Mouse (Mus musculus): ENCODE measurements around the gene Zmym4.

Zmym4 gene

DNA sequence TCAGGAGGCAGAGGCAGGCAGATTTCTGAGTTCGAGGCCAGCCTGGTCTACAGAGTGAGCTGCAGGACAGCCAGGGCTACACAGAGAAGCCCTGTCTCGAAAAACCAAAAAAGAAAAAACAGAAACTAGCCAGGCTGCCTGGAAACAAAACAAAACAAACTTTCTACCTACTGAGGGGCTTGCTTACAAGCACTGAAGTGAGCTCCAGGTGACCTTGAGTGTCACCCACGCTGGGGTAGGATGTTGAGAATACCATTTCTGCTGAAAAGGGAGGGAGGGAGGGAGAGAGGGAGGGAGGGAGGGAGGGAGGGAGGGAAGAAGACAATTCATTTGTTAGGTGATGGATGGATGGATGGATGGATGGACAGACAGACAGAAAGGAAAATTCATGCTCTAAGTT, 24.5 kb downstream of the Zmym4 start:
- in situ Hi-C loops (cut with MboI, MseI): loop anchor here in 1 of 2 experiments (25.0 kb wide), 1 partner anchor 919 kb away; no protein-coding TSS in a partner anchor

DNA sequence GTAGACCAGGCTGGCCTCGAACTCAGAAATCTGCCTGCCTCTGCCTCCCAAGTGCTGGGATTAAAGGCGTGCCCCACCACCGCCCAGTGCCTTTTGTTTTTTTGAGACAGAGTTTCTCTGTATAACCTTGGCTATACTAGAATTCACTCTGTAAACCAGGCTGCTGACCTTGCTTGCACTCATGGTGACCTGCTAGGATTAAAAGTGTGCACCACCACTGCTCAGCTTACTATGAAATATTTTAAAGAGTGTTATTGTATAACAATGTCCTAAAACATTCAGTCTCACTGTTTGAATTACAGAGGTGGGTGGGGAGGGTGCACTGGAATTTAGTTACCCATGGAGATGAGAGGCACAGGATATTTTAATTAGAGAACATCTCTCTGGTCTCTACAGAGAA, 25.1 kb downstream of the Zmym4 start:
- in situ Hi-C loops (cut with MboI, MseI): loop anchor here in 1 of 2 experiments (25.0 kb wide), 1 partner anchor 919 kb away; no protein-coding TSS in a partner anchor

DNA sequence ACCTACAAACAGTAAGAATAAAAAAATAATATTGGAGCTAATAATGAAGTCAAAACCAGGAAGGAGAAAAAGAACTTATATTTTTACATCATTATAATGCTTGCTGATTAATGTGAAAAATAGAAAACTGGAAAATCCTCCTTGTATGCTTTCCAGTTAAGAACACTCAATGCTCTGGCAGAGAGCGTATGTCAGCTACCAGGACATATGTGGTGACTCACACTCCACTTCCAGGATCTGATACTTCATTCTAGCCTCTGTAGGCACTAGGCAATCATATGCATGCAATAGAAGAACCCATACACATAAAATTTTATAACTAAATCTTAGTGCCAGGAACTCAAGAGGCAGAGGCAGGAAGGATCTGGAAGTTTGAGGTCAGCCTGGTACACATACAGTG, 40.2 kb downstream of the Zmym4 start:
- in situ Hi-C loops (cut with MboI, MseI): loop anchor here in 1 of 2 experiments (25.0 kb wide), 1 partner anchor 935 kb away; no protein-coding TSS in a partner anchor

DNA sequence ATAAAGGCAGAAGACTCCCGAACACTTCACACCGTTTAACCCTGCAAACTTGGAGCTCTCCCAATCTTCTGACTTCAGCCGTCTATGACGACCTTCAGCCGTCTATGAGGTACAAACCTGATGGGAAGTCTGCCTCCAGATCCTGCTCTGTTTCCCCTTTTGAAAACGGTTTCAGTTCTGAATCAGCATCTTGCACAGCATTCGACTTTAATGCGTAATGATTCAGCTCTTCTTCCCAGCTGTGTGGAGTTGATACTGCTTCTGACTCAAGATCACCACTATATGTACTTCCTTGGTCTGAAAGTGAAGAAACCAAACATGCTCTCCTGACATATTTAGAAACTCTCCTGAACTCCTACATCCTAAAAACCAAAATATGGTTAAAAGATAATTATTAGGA, 78.1 kb downstream of the Zmym4 start:
- in situ Hi-C loops (cut with MboI, MseI): no loop called here

DNA sequence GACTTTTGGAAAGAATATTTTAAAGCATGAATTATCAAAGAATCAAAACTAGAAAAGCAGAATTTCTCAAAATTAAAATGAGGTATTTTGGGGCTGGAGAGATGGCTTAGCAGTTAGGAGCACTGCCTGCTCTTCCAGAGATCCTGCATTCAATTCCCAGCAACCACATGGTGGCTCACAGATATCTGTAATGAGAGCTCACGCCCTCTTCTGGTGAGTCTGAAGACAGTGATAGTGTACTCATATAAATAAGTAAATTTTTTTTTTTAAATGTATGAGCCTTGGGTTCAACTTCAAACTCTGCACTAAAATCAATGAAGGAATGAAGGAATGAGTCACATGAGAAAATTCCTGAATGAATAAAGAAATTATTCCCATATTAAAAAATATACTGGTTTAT, 82.0 kb downstream of the Zmym4 start:
- in situ Hi-C loops (cut with MboI, MseI): no loop called here

DNA sequence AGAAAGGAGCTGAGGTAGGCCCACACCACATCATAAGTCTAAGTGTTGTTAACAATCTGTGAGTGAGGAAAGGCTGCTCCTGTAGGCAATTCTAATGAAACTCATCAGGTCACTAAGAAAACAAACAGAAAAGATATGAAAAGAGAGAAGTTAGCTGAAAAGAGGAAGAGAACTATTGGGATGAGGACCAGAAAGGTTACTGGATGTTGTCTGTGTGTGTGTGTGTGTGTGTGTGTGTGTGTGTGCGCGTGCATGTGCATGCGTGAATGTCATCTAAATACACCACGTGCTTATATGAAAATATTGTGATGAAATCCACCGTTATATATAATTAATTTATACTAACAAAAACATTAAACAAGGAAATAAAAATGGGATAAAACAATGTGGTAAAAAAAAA, 84.3 kb downstream of the Zmym4 start:
- in situ Hi-C loops (cut with MboI, MseI): no loop called here

DNA sequence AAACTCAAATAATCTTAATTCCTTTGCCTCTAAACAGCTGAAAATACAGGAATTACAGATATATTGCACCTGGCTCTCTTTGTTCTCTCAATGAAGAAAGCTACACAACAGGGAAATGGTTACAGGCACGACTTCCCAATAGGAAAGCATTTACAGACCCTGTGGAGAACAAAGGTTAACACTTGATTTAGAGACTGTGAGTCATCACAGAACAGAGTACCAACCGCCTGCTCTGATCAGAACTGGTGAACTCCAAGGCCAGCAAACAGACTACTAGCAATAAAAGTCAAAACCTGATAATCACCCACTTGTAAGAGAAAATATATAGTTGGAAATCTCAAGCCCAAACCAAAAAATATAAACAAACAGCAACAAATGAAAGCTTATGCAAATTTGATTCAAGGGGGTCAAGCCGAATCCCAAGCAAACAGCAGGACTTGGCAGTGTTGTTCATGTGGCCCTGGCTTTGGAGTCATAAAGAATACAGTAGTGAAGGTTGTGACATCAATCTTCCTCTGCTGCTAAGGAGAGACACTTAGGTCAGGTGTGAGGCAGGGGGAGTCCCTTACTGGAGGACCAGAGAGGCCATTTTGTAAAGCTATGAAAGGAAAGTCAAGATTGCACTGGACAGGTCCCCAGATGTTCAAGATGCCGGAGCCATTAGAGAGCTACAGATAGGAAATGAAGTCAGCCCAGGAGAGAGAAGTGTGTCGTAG, 88.2 kb downstream of the Zmym4 start:
- in situ Hi-C loops (cut with MboI, MseI): no loop called here

DNA sequence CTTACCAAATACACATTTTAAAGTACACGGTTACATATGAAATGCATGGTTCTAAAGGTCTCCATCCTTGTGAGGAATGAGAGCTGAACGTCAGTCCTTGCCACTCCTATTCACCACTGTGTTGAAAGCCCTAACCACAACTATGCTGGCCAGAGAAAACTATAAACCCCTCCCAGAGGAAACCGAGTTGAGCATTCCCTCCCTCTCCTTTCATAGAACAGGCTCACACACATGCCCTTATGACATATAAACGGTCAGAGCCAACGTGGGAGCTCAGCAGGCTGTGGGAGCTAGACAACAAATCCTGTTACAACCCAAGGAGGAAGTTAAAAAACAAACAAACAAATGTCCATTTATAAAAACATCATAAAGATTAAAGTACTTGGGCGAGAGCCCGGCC, 95.2 kb downstream of the Zmym4 start:
- in situ Hi-C loops (cut with MboI, MseI): no loop called here

DNA sequence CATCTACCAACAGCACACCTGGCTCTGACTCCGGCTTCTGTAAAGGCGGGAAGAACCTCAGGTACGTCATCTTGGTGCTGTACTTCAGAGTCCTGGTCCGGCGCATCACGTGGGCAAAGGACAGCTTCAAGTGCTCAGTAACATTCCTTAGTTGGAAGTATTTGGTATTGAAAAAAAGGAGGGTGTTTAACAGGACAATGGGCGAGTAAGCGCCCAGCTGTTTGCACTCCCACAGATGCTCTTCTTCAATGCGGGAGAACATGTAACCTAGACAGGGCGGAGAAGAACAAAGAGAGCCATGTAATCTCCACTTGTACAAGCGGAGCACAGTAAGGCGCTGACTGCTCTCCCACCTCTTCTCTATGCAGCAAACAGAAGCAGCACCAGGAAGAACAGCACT, 99.2 kb downstream of the Zmym4 start:
- in situ Hi-C loops (cut with MboI, MseI): no loop called here

DNA sequence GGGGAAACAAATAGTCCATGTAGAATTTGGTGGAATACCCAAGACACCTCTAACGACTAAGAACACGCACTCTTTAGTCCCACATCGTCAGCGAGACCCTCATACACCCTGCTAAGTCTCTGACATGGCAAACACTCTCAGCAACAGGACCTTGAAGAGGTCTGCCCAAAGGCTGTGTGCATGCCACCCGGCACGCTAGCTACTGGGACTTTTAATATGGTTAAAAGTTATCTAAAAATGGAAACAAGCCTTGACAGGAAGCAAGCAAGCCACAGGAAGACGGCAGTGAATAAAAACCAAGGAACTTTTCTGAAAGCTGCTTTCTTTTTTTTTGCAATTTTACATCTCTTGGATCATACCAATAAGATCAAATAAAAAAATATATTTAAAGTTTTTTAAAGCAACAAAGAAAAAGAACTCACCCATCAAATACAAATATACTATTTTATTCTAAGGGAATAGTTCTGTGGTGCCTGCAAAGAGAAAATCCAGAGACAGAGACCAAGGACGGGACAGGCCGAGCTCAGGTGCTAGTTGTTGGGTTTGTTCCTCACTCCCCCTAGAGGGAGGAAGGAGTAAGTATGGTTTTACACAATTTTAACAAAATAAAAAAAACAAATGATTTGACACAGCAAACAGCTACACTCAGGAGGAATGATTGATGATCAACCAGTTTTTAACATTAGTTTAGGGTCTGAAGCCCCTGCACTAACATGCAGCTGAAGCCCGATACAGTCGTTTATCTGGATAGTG, 106.2 kb downstream of the Zmym4 start:
- in situ Hi-C loops (cut with MboI, MseI): no loop called here

DNA sequence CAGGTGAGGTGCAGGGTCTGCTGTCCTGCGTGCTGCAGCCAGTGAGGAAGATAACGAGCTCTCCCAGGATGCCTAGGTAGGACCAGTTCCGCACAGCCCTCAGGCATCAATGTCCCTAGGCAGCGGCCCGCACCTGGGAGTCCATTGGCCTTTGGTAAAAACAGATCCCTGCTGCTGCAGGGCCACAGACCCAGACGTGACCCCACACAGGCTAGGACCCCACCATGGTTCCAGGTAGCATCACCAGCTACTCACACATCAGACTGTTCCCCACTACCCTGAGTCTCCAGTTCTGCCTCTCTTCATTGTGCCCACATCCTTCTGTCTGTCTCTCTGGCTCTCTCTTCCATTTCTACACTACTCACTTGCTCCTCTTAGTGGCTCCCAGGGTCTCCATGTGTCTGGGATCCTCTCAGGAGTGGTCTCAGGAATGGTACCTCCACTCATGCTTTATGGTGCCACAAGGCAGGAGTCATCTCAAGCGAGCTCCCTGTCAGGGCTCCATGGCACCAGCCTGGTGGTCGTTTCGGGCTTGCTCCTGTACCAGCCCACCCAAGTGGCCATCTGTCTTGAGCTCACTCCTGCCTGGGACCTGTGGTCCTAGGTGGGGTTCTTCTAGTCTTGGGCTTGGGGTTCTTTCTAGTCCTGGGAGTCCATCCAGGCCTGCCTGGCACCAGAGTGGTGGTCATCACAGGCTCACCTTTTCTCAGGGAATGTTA, 107.5 kb downstream of the Zmym4 start:
- in situ Hi-C loops (cut with MboI, MseI): no loop called here

DNA sequence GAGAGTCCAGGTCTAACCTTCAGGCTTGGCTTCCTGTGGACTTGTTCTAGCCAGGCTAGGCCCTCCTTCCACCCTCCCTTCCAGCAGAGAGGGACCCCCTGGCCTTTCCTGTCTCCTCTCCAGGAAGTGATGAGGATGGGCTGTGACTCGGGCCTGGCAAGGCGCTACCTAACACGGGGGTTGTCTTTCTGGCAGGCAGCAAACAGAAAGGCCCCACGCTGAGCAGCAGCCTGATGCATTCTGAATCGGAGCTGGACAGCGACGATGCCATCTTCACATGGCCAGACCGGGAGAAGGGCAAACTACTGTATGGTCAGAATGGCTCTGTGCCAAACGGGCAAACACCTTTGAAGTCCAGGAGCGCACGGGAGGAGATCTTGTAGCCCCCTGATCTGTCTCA, 115.0 kb downstream of the Zmym4 start:
- in situ Hi-C loops (cut with MboI, MseI): loop anchor here in 1 of 2 experiments (10.0 kb wide), 1 partner anchor 248 kb away; the partner anchor contains the start of gene 5730409E04Rik

DNA sequence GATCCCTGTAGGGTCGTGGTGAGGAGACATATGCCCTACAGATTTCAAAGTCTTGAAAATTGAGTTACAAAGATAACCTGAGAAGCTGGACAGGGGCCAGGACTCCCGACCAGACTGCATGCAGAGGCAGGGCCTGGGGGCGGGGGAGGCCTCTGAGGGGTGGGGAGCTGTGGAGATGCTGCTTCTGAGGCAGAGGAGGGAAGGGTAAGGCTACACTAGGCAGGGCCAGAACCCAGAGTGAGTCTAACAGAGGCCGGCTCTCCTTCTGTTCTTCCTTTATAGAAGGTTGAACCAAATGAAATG, 117.2 kb downstream of the Zmym4 start:
- in situ Hi-C loops (cut with MboI, MseI): loop anchor here in 1 of 2 experiments (10.0 kb wide), 1 partner anchor 246 kb away; the partner anchor contains the start of gene 5730409E04Rik

DNA sequence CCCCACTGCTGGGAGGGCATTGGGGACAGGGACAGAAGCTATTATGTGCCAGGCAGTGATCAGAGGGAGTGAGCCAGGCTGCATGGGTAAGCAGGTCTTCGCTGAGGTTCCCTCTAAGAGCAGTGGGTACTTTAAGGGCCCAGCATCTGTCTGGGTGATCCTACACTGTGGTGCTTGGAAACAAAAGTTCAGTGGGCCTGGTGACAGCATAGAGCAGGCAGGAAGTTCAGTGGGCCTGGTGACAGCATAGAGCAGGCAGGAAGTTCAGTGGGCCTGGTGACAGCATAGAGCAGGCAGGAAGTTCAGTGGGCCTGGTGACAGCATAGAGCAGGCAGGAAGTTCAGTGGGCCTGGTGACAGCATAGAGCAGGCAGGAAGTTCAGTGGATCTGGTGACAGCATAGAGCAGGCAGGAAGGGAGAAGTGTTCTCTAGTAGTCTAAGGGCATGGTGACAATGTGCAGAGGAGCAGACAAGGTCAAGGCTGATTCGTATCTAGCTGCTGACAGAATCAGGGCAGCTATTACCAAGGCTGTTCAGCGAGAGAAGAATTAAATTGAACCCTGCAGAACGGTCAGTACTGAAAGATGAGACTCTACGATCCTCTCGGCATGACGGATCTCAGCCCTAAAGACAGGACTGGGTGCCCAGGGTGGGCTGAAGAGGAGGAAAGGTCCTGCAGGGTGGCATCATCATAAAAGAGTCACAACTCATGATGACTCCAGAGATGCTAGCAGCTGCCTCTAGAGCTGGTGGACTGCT, 117.7 kb downstream of the Zmym4 start:
- in situ Hi-C loops (cut with MboI, MseI): loop anchor here in 1 of 2 experiments (10.0 kb wide), 1 partner anchor 245 kb away; the partner anchor contains the start of gene 5730409E04Rik

DNA sequence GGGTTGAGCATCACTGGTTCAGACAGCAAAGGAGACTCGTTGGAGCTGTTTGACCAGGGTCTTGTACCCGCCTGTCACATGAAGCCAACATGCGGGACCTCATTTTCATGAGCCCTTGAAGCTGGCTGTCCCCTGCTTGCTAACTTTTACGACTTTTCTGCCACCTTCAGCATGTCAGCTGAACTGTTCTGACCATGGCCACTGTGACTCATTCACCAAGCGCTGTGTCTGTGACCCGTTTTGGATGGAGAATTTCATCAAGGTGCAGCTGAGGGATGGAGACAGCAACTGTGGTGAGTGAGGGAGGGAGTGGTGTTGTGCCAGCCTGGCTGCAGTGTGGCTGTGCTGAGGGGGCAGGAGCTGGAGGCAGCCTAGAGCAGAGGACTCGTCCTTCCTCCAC, 121.0 kb downstream of the Zmym4 start:
- in situ Hi-C loops (cut with MboI, MseI): no loop called here

DNA sequence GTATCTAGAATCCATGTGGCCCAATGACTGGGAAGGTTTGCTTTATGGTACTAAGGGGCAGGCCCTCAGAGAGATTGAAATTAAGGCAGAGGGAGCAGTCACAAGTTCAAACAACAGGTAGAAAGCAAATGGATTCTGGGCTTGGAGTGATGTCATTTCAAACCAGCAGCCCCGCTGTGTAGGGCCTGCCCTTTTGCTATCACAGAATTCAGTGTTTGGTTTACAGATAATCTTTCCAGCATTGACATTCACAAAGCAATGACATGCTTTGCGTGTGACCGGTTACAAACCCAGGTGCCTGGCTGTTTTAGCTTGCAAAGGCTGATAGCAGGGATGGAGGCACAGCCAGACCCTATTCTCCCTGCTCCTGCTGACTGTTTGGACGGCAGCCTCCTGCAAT, 122.3 kb downstream of the Zmym4 start:
- in situ Hi-C loops (cut with MboI, MseI): no loop called here

DNA sequence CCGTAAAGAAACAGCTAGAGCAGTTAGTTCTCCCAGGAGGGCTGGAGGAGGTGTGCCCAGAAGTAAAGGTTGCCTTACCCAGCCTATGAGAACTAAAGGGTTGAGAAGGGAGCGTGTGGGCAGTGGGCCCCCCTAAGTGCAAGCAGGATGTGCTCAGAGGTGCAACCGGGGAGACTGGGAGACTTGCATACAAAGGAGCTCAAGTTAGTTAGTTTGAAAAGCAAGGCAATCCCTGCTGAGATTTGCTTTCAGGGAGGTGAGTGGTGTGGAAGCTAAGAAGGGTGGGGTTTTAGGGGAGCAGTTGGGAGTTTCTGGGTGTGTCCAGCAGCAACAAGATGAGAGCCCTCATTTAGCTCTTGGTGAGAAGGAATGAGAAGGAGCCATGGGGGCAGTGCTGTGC, 125.0 kb downstream of the Zmym4 start:
- in situ Hi-C loops (cut with MboI, MseI): no loop called here

DNA sequence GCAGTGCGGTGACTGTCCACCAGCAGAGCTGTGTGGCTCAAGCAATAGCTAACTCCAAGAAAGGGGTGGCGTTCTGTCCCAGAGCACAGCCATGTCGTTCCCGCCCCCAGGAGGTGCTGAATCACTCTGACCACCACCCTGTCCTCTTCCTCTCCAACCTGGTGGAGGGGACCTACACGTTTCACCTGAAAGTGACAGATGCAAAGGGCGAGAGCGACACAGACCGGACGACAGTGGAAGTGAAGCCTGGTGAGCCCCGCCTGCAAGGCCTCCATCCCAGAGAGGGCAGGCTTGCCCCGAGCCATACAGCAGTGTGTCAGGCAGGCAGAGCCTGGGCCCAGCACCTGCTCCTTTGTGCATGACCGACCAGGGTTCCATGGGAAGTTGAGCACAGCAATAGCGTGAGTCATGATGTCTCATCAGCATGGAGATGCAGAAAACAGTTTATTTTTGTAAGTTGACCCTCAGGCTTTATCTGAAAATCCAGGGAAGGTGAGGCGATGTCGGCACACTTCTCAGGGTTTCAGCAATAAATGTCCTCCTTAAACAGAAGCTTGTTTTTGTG, 126.9 kb downstream of the Zmym4 start:
- in situ Hi-C loops (cut with MboI, MseI): no loop called here

DNA sequence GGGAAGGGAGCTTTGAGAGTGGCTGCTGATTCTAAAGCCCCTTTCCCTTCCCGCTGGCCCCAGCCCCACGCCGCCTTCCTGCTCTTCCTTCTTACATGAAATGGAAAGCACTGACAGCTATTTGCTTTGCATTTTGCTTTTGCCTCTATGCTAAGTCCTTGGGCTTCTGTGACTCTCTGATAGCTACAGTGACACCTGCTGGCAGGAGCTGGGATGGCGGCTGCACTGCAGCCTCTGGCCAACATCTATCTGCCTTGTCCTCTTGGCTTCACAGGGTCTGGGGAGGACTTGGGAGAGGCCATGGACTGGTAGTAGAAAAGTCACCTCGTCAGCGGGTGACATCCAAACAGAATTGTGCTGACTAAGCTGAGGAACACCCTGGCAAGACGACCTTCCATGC, 128.1 kb downstream of the Zmym4 start:
- in situ Hi-C loops (cut with MboI, MseI): no loop called here

DNA sequence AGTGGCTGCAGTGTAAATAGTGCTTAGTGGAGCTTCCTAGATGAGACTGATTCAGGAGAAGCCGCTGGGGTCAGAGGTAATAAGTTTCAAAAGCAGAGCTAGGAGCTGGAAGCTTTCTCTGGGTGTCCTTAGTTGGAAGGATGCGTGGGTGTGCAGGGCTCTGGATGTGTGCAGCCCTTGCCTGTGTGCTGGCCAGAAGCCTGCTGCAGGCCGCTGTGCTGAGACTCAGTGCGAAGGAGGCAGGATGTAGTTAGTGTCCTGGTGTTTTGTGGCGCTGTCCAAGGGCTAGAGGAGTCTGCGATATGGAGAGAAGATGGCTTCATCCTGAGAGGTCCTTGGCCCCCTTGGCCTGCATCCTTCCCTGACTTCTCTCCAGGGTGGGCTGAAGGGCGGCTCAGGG, 129.1 kb downstream of the Zmym4 start:
- in situ Hi-C loops (cut with MboI, MseI): no loop called here

DNA sequence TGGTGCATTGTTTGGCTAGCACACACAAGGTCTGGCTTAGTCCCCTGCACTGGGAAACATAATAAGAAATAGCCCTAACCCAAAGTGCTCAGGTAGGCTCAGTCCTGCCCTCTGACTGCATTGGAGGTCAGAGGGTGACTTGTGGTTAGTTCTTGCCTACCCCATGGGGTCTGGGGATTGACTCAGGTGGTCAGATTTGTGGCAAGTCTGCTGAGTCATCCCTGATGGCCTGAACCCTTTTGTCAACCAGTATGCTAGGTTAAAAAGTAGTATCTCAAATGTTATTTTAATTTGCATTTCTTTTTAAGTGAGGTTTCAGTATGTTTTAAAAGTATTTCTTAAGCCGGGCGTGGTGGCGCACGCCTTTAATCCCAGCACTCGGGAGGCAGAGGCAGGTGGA, 136.8 kb downstream of the Zmym4 start:
- in situ Hi-C loops (cut with MboI, MseI): no loop called here
